Mouse (Mus musculus): Measurements from ENCODE around the gene Atp8a1.

- TF ChIP-seq GATA1 (IDR thresholded peaks at IDR 0.05; ENCODE audit: borderline replicate concordance, low read length) (no peak), FLI1 (IDR thresholded peaks at IDR 0.05; ENCODE audit: low read length) (no peak)
Observed at GRCm38 (mm10) chr5:67799785-67800184, 47.4 kb downstream of the Atp8a1 start.

All from megakaryocyte, embryonic 14.5 days (primary cell).